ENCODE assay signal across 9 mouse cellular contexts in genomic region chr16:34119370-34119769, GRCm38 (mm10).
DNase-seq lines count a peak whose midpoint lies in the region; ATAC-seq and TF ChIP-seq lines count a peak whose summit lies in the region.
"Had no signal": no experiment of that assay in that cellular context is flagged by ENCODE, and none has a peak within 500 bp of the region (broad histone marks: within the 10 kb centered on the region; RNA-seq: fewer than 3 reads in every experiment).

No protein-coding gene starts in this region.

- no peaks in the 10 kb centered on the region for H3K9me3 ChIP-seq in forebrain, postnatal 0 days (ENCODE audit: low read length)
- no peaks in the 10 kb centered on the region for H3K9me3 ChIP-seq in forebrain, embryonic 15.5 days
- H3K9me3 ChIP-seq in midbrain, embryonic 11.5 days (ENCODE audit: control insufficient read depth, low read length), result no peaks in the 10 kb centered on the region
- no peaks in the 10 kb centered on the region for H3K9me3 ChIP-seq in midbrain, embryonic 16.5 days (replicated peaks; ENCODE audit: control insufficient read depth, low read length, poor library complexity, severe bottlenecking)
- H3K9me3 ChIP-seq in heart, embryonic 12.5 days (replicated peaks), result no peaks in the 10 kb centered on the region
- H3K9me3 ChIP-seq: hindbrain, embryonic 15.5 days had no signal

- H3K9ac ChIP-seq in forebrain, postnatal 0 days, result no peak overlapping the region
- H3K9ac ChIP-seq in forebrain, embryonic 15.5 days (replicated peaks), result no peak overlapping the region
- H3K9ac ChIP-seq in midbrain, embryonic 11.5 days (ENCODE audit: low read length), result no peak overlapping the region
- no peak overlapping the region for H3K9ac ChIP-seq in midbrain, embryonic 16.5 days (ENCODE audit: low read depth, low read length)
- H3K9ac ChIP-seq in heart, embryonic 12.5 days, result no peak overlapping the region
- H3K9ac ChIP-seq: hindbrain, embryonic 15.5 days had no signal

- no peaks in the 10 kb centered on the region for H3K27me3 ChIP-seq in forebrain, postnatal 0 days (ENCODE audit: insufficient read depth, low read length)
- no peaks in the 10 kb centered on the region for H3K27me3 ChIP-seq in forebrain, embryonic 15.5 days
- no peaks in the 10 kb centered on the region for H3K27me3 ChIP-seq in midbrain, embryonic 11.5 days (ENCODE audit: control insufficient read depth, insufficient read depth, low read length)
- no peaks in the 10 kb centered on the region for H3K27me3 ChIP-seq in midbrain, embryonic 16.5 days (ENCODE audit: control insufficient read depth, insufficient read depth, low read depth, low read length)
- H3K27me3 ChIP-seq in heart, embryonic 12.5 days (replicated peaks), result no peaks in the 10 kb centered on the region
- H3K27me3 ChIP-seq: hindbrain, embryonic 15.5 days had no signal

- H3K4me1 ChIP-seq in forebrain, postnatal 0 days (ENCODE audit: insufficient read depth), result no peaks in the 10 kb centered on the region
- no peaks in the 10 kb centered on the region; the same call in 1 of the 2 replicates for H3K4me1 ChIP-seq in forebrain, embryonic 15.5 days
- H3K4me1 ChIP-seq in midbrain, embryonic 11.5 days (ENCODE audit: control insufficient read depth, insufficient read depth, low read length), result no peaks in the 10 kb centered on the region
- H3K4me1 ChIP-seq in midbrain, embryonic 16.5 days (ENCODE audit: control insufficient read depth, insufficient read depth, low read length), result no peaks in the 10 kb centered on the region; the same call in 1 of the 2 replicates
- H3K4me1 ChIP-seq in heart, embryonic 12.5 days (replicated peaks), result no peaks in the 10 kb centered on the region
- H3K4me1 ChIP-seq: hindbrain, embryonic 15.5 days had no signal

- ATAC-seq in forebrain, postnatal 0 days, result no peak
- no peak for ATAC-seq in forebrain, embryonic 15.5 days (replicated peaks)
- ATAC-seq in midbrain, embryonic 11.5 days (ENCODE audit: low FRiP score), result no peak
- ATAC-seq in midbrain, embryonic 16.5 days, result no peak
- ATAC-seq in megakaryocyte progenitor cell, adult 5-6 weeks (replicated peaks; ENCODE audit: poor library complexity), result peak; percentile 38
- no peak for ATAC-seq in heart, embryonic 12.5 days (ENCODE audit: insufficient number of reproducible peaks, low FRiP score)

- peak; percentile 61 for DNase-seq in forebrain, postnatal 0 days
- DNase-seq in midbrain, embryonic 11.5 days (ENCODE audit: low spot score, missing footprints), result peak; percentile 90
- peak; percentile 43 for DNase-seq in embryo, embryonic 10 days (ENCODE audit: low spot score)
- DNase-seq in ovary, postnatal 10 days (ENCODE audit: low spot score), result no peak

- H3K27ac ChIP-seq in forebrain, postnatal 0 days (ENCODE audit: low read depth, low read length), result no peak overlapping the region
- no peak overlapping the region for H3K27ac ChIP-seq in forebrain, embryonic 15.5 days (replicated peaks)
- H3K27ac ChIP-seq in midbrain, embryonic 11.5 days (ENCODE audit: low read depth, low read length), result no peak overlapping the region
- no peak overlapping the region for H3K27ac ChIP-seq in midbrain, embryonic 16.5 days (ENCODE audit: low read length)
- H3K27ac ChIP-seq in heart, embryonic 12.5 days (ENCODE audit: poor library complexity, severe bottlenecking), result no peak overlapping the region
- H3K27ac ChIP-seq: hindbrain, embryonic 15.5 days had no signal

- peak; percentile 79 for TF ChIP-seq CTCF in forebrain, postnatal 0 days (IDR thresholded peaks at IDR 0.05; ENCODE audit: low read depth)

- no peak overlapping the region for H3K4me3 ChIP-seq in forebrain, postnatal 0 days (ENCODE audit: low read depth, low read length)
- H3K4me3 ChIP-seq in forebrain, embryonic 15.5 days, result no peak overlapping the region
- no peak overlapping the region for H3K4me3 ChIP-seq in midbrain, embryonic 11.5 days (ENCODE audit: low read depth, low read length)
- H3K4me3 ChIP-seq in midbrain, embryonic 16.5 days (ENCODE audit: low read depth, low read length), result no peak overlapping the region
- no peak overlapping the region for H3K4me3 ChIP-seq in heart, embryonic 12.5 days
- H3K4me3 ChIP-seq: hindbrain, embryonic 15.5 days had no signal

- no peak overlapping the region for H3K4me2 ChIP-seq in forebrain, postnatal 0 days (ENCODE audit: low read depth)
- H3K4me2 ChIP-seq in forebrain, embryonic 15.5 days (replicated peaks), result no peak overlapping the region
- H3K4me2 ChIP-seq in midbrain, embryonic 11.5 days, result no peak overlapping the region
- H3K4me2 ChIP-seq in midbrain, embryonic 16.5 days (ENCODE audit: low read length), result no peak overlapping the region
- H3K4me2 ChIP-seq in heart, embryonic 12.5 days, result no peak overlapping the region
- H3K4me2 ChIP-seq: hindbrain, embryonic 15.5 days had no signal

- H3K36me3 ChIP-seq in forebrain, postnatal 0 days (ENCODE audit: insufficient read depth), result peaks cover 17% of the 10 kb centered on the region
- peaks cover 6% of the 10 kb centered on the region; the same call in 1 of the 2 replicates for H3K36me3 ChIP-seq in forebrain, embryonic 15.5 days
- H3K36me3 ChIP-seq in midbrain, embryonic 11.5 days (ENCODE audit: control insufficient read depth, insufficient read depth, low read length), result no peaks in the 10 kb centered on the region
- H3K36me3 ChIP-seq in midbrain, embryonic 16.5 days (ENCODE audit: control insufficient read depth, insufficient read depth, low read length), result no peaks in the 10 kb centered on the region
- 0 out of 2 replicates have a peak, but pooled peaks cover 4% of the 10 kb centered on the region for H3K36me3 ChIP-seq in heart, embryonic 12.5 days

- 18% methylated on average over 2 of the region's 2 CpGs for WGBS in forebrain, postnatal 0 days
- 14% methylated on average over 2 of the region's 2 CpGs for WGBS in forebrain, embryonic 15.5 days
- WGBS in midbrain, embryonic 11.5 days, result 19% methylated on average over 2 of the region's 2 CpGs
- WGBS in midbrain, embryonic 16.5 days, result 20% methylated on average over 2 of the region's 2 CpGs
- WGBS in heart, embryonic 12.5 days, result 20% methylated on average over 2 of the region's 2 CpGs
